Mouse (Mus musculus): ENCODE results near the gene Foxn4. TPM values are rescaled to one million over a fixed set of nuclear protein-coding genes. Genes with fewer than 3 reads are reported as not detected.
A peak's percentile ranks its signal among the peaks of the same experiment; 100 is the strongest.

Gene Foxn4
- polyA plus RNA-seq, 1 experiment from 2014 or later: 12.4 TPM

- Histone ChIP-seq H3K4me3 (no peak overlapping the region), H3K4me1 (peaks cover 58% of the 10 kb centered on the region), H3K27ac (replicated peaks) (no peak overlapping the region), H3K9me3 (no peaks in the 10 kb centered on the region), H3K36me3 (no peaks in the 10 kb centered on the region), H3K9ac (replicated peaks) (no peak overlapping the region), H3K27me3 (peaks cover 85% of the 10 kb centered on the region), H3K4me2 (replicated peaks) (0 out of 2 replicates have a peak overlapping the region, but pooled peaks have one; percentile 7)
- WGBS: 8% methylated on average over 8 of the region's 8 CpGs
- ATAC-seq (ENCODE audit: low FRiP score, low read depth): no peak
Measured at GRCm38 (mm10) chr5:114275339-114275738, 1.7 kb upstream of the Foxn4 start.

- Histone ChIP-seq H3K9ac (replicated peaks) (no peak overlapping the region), H3K36me3 (no peaks in the 10 kb centered on the region), H3K27me3 (peaks cover 99% of the 10 kb centered on the region), H3K4me3 (no peak overlapping the region), H3K27ac (replicated peaks) (0 out of 2 replicates have a peak overlapping the region, but pooled peaks have one; percentile 6), H3K9me3 (no peaks in the 10 kb centered on the region), H3K4me1 (peaks cover 51% of the 10 kb centered on the region), H3K4me2 (replicated peaks) (peak overlapping the region; percentile 17; the same call in 1 of the 2 replicates)
- 16% methylated on average over 12 of the region's 12 CpGs for WGBS
- no peak for ATAC-seq (ENCODE audit: low FRiP score, low read depth)
Measured at GRCm38 (mm10) chr5:114269984-114270383, 3.6 kb downstream of the Foxn4 start.

- Histone ChIP-seq H3K36me3 (no peaks in the 10 kb centered on the region), H3K4me3 (no peak overlapping the region), H3K9me3 (no peaks in the 10 kb centered on the region), H3K27me3 (peaks cover 98% of the 10 kb centered on the region), H3K4me2 (replicated peaks) (no peak overlapping the region), H3K9ac (replicated peaks) (no peak overlapping the region), H3K4me1 (peaks cover 51% of the 10 kb centered on the region), H3K27ac (replicated peaks) (no peak overlapping the region)
- no peak for ATAC-seq (ENCODE audit: low FRiP score, low read depth)
- 71% methylated on average over 7 of the region's 7 CpGs for WGBS
Measured at GRCm38 (mm10) chr5:114269499-114269898, 4.1 kb downstream of the Foxn4 start.

- Histone ChIP-seq H3K4me2 (replicated peaks) (no peak overlapping the region), H3K36me3 (no peaks in the 10 kb centered on the region), H3K27ac (replicated peaks) (no peak overlapping the region), H3K4me1 (peaks cover 50% of the 10 kb centered on the region), H3K9ac (replicated peaks) (no peak overlapping the region), H3K9me3 (no peaks in the 10 kb centered on the region), H3K27me3 (peaks cover 94% of the 10 kb centered on the region), H3K4me3 (no peak overlapping the region)
- WGBS: 29% methylated on average over 7 of the region's 7 CpGs
- no peak for ATAC-seq (ENCODE audit: low FRiP score, low read depth)
Measured at GRCm38 (mm10) chr5:114268646-114269045, 5.0 kb downstream of the Foxn4 start.

- no peak overlapping the region for H3K27ac ChIP-seq (replicated peaks)
- 89% methylated on average over 8 of the region's 8 CpGs for WGBS
- ATAC-seq (ENCODE audit: low FRiP score, low read depth): no peak
- peaks cover 32% of the 10 kb centered on the region for H3K4me1 ChIP-seq
- H3K4me2 ChIP-seq (replicated peaks): no peak overlapping the region
- H3K9me3 ChIP-seq: no peaks in the 10 kb centered on the region
- H3K27me3 ChIP-seq: peaks cover 56% of the 10 kb centered on the region
- H3K36me3 ChIP-seq: peaks cover 9% of the 10 kb centered on the region; the same call in 1 of the 2 replicates
- H3K9ac ChIP-seq (replicated peaks): no peak overlapping the region
- no peak overlapping the region for H3K4me3 ChIP-seq
Measured at GRCm38 (mm10) chr5:114264791-114265190, 8.8 kb downstream of the Foxn4 start.

GRCm38 (mm10) chr5:114264030-114264459 lies 9.6 kb downstream of the Foxn4 start:
- Histone ChIP-seq H3K4me2 (replicated peaks) (no peak overlapping the region), H3K36me3 (peaks cover 9% of the 10 kb centered on the region; the same call in 1 of the 2 replicates), H3K9ac (replicated peaks) (no peak overlapping the region), H3K27me3 (peaks cover 48% of the 10 kb centered on the region), H3K9me3 (no peaks in the 10 kb centered on the region), H3K4me1 (peaks cover 25% of the 10 kb centered on the region), H3K27ac (replicated peaks) (no peak overlapping the region), H3K4me3 (no peak overlapping the region)
- 61% methylated on average over 8 of the region's 8 CpGs for WGBS
- peak; percentile 83; the same call in 1 of the 2 replicates for ATAC-seq (ENCODE audit: low FRiP score, low read depth)

- no peak for ATAC-seq (ENCODE audit: low FRiP score, low read depth)
- H3K27me3 ChIP-seq: peaks cover 28% of the 10 kb centered on the region
Measured at GRCm38 (mm10) chr5:114261494-114261893, 12.1 kb downstream of the Foxn4 start.

GRCm38 (mm10) chr5:114259495-114259894 lies 14.1 kb downstream of the Foxn4 start:
- Histone ChIP-seq H3K4me2 (replicated peaks) (no peak overlapping the region), H3K9me3 (no peaks in the 10 kb centered on the region), H3K27me3 (peaks cover 26% of the 10 kb centered on the region), H3K4me3 (no peak overlapping the region), H3K27ac (replicated peaks) (no peak overlapping the region), H3K4me1 (peaks cover 8% of the 10 kb centered on the region; the same call in 1 of the 2 replicates), H3K9ac (replicated peaks) (no peak overlapping the region), H3K36me3 (peaks cover 23% of the 10 kb centered on the region)
- WGBS: 84% methylated on average over 10 of the region's 10 CpGs
- ATAC-seq (ENCODE audit: low FRiP score, low read depth): no peak

More at GRCm38 (mm10) chr5:114261494-114261893, 12.1 kb downstream of the Foxn4 start:
- Histone ChIP-seq H3K9me3 (no peaks in the 10 kb centered on the region), H3K27ac (replicated peaks) (no peak overlapping the region), H3K4me1 (peaks cover 16% of the 10 kb centered on the region; the same call in 1 of the 2 replicates), H3K4me2 (replicated peaks) (no peak overlapping the region), H3K4me3 (no peak overlapping the region), H3K36me3 (peaks cover 16% of the 10 kb centered on the region), H3K9ac (replicated peaks) (no peak overlapping the region)

- peak; percentile 52; the same call in 1 of the 2 replicates for ATAC-seq (ENCODE audit: low FRiP score, low read depth)
- Histone ChIP-seq H3K4me3 (no peak overlapping the region), H3K27me3 (peaks cover 75% of the 10 kb centered on the region), H3K4me2 (replicated peaks) (peak overlapping the region; percentile 39), H3K9me3 (no peaks in the 10 kb centered on the region), H3K36me3 (no peaks in the 10 kb centered on the region), H3K27ac (replicated peaks) (no peak overlapping the region), H3K4me1 (peaks cover 10% of the 10 kb centered on the region; the same call in 1 of the 2 replicates), H3K9ac (replicated peaks) (no peak overlapping the region)
- WGBS: 15% methylated on average over 14 of the region's 14 CpGs
Measured at GRCm38 (mm10) chr5:114248174-114248589, 25.4 kb downstream of the Foxn4 start.

- no peak overlapping the region for H3K4me3 ChIP-seq
- ATAC-seq (ENCODE audit: low FRiP score, low read depth): no peak
- no peak overlapping the region for H3K4me2 ChIP-seq (replicated peaks)
- H3K9me3 ChIP-seq: no peaks in the 10 kb centered on the region
- H3K27ac ChIP-seq (replicated peaks): no peak overlapping the region
- H3K27me3 ChIP-seq: peaks cover 60% of the 10 kb centered on the region
- H3K36me3 ChIP-seq: no peaks in the 10 kb centered on the region
- no peak overlapping the region for H3K9ac ChIP-seq (replicated peaks)
- 86% methylated on average over 7 of the region's 7 CpGs for WGBS
- peaks cover 10% of the 10 kb centered on the region; the same call in 1 of the 2 replicates for H3K4me1 ChIP-seq
Measured at GRCm38 (mm10) chr5:114246465-114246864, 27.1 kb downstream of the Foxn4 start.

- Histone ChIP-seq H3K9me3 (no peaks in the 10 kb centered on the region), H3K4me1 (0 out of 2 replicates have a peak, but pooled peaks cover 3% of the 10 kb centered on the region), H3K4me2 (replicated peaks) (no peak overlapping the region), H3K27ac (replicated peaks) (no peak overlapping the region), H3K36me3 (no peaks in the 10 kb centered on the region), H3K27me3 (peaks cover 15% of the 10 kb centered on the region), H3K9ac (replicated peaks) (no peak overlapping the region), H3K4me3 (no peak overlapping the region)
- ATAC-seq (ENCODE audit: low FRiP score, low read depth): no peak
- 48% methylated on average over 14 of the region's 14 CpGs for WGBS
Measured at GRCm38 (mm10) chr5:114239737-114240136, 33.9 kb downstream of the Foxn4 start.

GRCm38 (mm10) chr5:114238924-114239323 lies 34.7 kb downstream of the Foxn4 start:
- H3K9ac ChIP-seq (replicated peaks): no peak overlapping the region
- no peak overlapping the region for H3K4me2 ChIP-seq (replicated peaks)
- WGBS: 42% methylated on average over 7 of the region's 7 CpGs
- no peak overlapping the region for H3K27ac ChIP-seq (replicated peaks)
- no peaks in the 10 kb centered on the region for H3K9me3 ChIP-seq
- 0 out of 2 replicates have a peak, but pooled peaks cover 3% of the 10 kb centered on the region for H3K4me1 ChIP-seq
- H3K36me3 ChIP-seq: no peaks in the 10 kb centered on the region
- peaks cover 13% of the 10 kb centered on the region for H3K27me3 ChIP-seq
- no peak for ATAC-seq (ENCODE audit: low FRiP score, low read depth)
- H3K4me3 ChIP-seq: no peak overlapping the region

GRCm38 (mm10) chr5:114228901-114229300 lies 44.7 kb downstream of the Foxn4 start:
- Histone ChIP-seq H3K27ac (replicated peaks) (no peak overlapping the region), H3K9me3 (peaks cover 19% of the 10 kb centered on the region), H3K27me3 (no peaks in the 10 kb centered on the region), H3K4me1 (no peaks in the 10 kb centered on the region), H3K4me2 (replicated peaks) (no peak overlapping the region), H3K4me3 (no peak overlapping the region), H3K9ac (replicated peaks) (no peak overlapping the region), H3K36me3 (no peaks in the 10 kb centered on the region)
- whole genome bisulfite sequencing: 83% methylated on average over 5 of the region's 5 CpGs
- no peak for ATAC-seq (ENCODE audit: low FRiP score, low read depth)
